Mouse (Mus musculus): ENCODE data around the gene Asb14. TPM values are rescaled to one million over a fixed set of nuclear protein-coding genes. Genes with fewer than 3 reads are reported as not detected.

The Asb14 gene
- 0.15 TPM in 1 of 2 replicates, not detected in the other for polyA plus RNA-seq (2015; fragmentation: Nextera tagmentation; extraction: Ambion mirVana)

DNA sequence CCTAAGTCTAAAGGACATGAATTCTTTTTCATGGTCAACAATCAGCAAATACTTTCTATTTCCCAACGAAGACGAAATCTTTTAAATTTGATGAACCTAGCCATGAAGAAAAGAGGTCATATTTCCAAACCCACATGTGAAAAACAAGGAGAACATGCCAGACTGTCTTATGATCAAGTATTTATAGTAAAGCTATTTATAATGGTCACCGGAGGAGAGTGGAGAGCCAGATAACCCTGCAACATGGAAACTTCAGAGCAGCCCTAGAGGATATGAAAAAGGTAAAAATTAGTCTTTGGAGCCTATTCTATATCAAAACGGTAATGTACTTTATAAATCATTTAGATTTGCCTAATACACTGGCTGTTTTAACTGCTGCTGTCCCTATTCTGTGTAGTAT lies at the start of gene Asb14:
Gene Asb14, plus strand, starts transcription at position 166 of the 400 bp plus-strand sequence.
- no peak within 1 kb of the TSS for H3K9ac ChIP-seq
- H3K36me3 ChIP-seq = no peaks in the 10 kb centered on the region
- no peak within 1 kb of the TSS for H3K4me2 ChIP-seq
- WGBS = 86% methylated on average over 4 of the region's 4 CpGs
- no peaks in the 10 kb centered on the region for H3K4me1 ChIP-seq
- no peaks in the 10 kb centered on the region for H3K27me3 ChIP-seq
- no peak within 1 kb of the TSS for H3K27ac ChIP-seq
- ATAC-seq (ENCODE audit: insufficient number of reproducible peaks, insufficient read depth, low FRiP score, low TSS enrichment, low read depth) = no peak
- H3K4me3 ChIP-seq = no peak within 1 kb of the TSS
- H3K9me3 ChIP-seq = no peaks in the 10 kb centered on the region

GRCm38 (mm10) chr14:26853053-26853452 lies 41.3 kb upstream of the Asb14 start:
- 75% methylated on average over 8 of the region's 8 CpGs for WGBS
- H3K4me3 ChIP-seq = no peak overlapping the region
- no peaks in the 10 kb centered on the region for H3K36me3 ChIP-seq
- H3K27ac ChIP-seq = no peak overlapping the region
- no peak overlapping the region for H3K9ac ChIP-seq
- no peak overlapping the region for H3K4me2 ChIP-seq
- no peak for ATAC-seq (ENCODE audit: insufficient number of reproducible peaks, insufficient read depth, low FRiP score, low TSS enrichment, low read depth)
- no peaks in the 10 kb centered on the region for H3K27me3 ChIP-seq
- H3K4me1 ChIP-seq = no peaks in the 10 kb centered on the region
- H3K9me3 ChIP-seq = no peaks in the 10 kb centered on the region

DNA sequence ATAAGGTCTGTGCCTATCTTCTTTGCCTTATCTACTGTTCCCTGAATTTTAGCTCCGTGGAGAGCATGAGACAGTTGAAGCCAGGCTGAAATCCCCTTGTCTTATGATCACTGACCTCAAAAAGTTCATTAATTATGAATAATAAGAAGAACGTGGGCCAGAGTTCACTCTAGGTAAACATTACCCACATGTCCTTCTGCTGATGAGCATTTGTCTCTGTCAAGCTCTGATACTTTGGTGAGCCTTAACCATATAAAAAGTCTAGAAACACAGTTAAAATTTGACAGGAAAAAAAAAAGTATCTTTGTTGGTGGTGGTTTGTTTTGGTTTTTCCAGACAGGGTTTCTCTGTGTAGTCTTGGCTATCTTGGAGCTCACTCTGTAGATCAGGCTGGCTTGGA lies 40.3 kb upstream of the Asb14 start:
- no peak for ATAC-seq (ENCODE audit: insufficient number of reproducible peaks, insufficient read depth, low FRiP score, low TSS enrichment, low read depth)
- H3K9ac ChIP-seq = no peak overlapping the region
- H3K4me1 ChIP-seq = no peaks in the 10 kb centered on the region
- H3K4me3 ChIP-seq = no peak overlapping the region
- no peak overlapping the region for H3K27ac ChIP-seq
- H3K9me3 ChIP-seq = no peaks in the 10 kb centered on the region
- H3K27me3 ChIP-seq = no peaks in the 10 kb centered on the region
- no peak overlapping the region for H3K4me2 ChIP-seq
- 84% methylated on average over 2 of the region's 2 CpGs for WGBS
- no peaks in the 10 kb centered on the region for H3K36me3 ChIP-seq

DNA sequence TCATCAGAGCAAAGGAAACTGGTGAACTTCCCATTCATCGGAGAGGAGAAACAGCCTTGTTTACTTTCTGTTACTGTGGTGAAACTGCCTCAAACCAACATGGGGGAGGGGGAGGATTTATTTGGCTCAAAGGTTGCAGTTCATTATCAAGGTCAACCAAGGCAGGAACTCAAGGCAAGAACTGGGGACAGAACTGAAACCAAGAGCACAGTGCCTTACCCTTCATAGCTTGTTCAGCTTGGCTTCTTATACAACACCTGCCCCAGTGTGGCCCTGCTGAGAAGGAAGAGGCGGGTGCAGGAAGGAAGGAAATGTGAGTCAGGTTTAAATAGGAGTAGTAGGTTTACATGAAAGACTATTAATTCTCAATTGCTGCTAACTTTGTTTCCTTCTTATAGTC lies 36.0 kb upstream of the Asb14 start:
- Histone ChIP-seq H3K4me1 (no peaks in the 10 kb centered on the region), H3K4me2 (no peak overlapping the region), H3K36me3 (no peaks in the 10 kb centered on the region), H3K9me3 (no peaks in the 10 kb centered on the region), H3K27ac (no peak overlapping the region), H3K4me3 (no peak overlapping the region), H3K27me3 (no peaks in the 10 kb centered on the region), H3K9ac (no peak overlapping the region)
- no peak for ATAC-seq (ENCODE audit: insufficient number of reproducible peaks, insufficient read depth, low FRiP score, low TSS enrichment, low read depth)
- WGBS = 79% methylated on average over 2 of the region's 2 CpGs

GRCm38 (mm10) chr14:26859024-26859423 lies 35.3 kb upstream of the Asb14 start:
- Histone ChIP-seq H3K4me1 (no peaks in the 10 kb centered on the region), H3K4me2 (no peak overlapping the region), H3K27me3 (no peaks in the 10 kb centered on the region), H3K27ac (no peak overlapping the region), H3K36me3 (no peaks in the 10 kb centered on the region), H3K9ac (no peak overlapping the region), H3K9me3 (no peaks in the 10 kb centered on the region), H3K4me3 (no peak overlapping the region)
- WGBS = 96% methylated on average over 3 of the region's 3 CpGs
- ATAC-seq (ENCODE audit: insufficient number of reproducible peaks, insufficient read depth, low FRiP score, low TSS enrichment, low read depth) = no peak

- 68% methylated on average over 9 of the region's 9 CpGs for WGBS
- H3K36me3 ChIP-seq = no peaks in the 10 kb centered on the region
- no peaks in the 10 kb centered on the region for H3K4me1 ChIP-seq
- H3K4me2 ChIP-seq = no peak overlapping the region
- H3K4me3 ChIP-seq = no peak overlapping the region
- H3K9me3 ChIP-seq = 0 out of 2 replicates have a peak, but pooled peaks cover 2% of the 10 kb centered on the region
- H3K9ac ChIP-seq = no peak overlapping the region
- ATAC-seq (ENCODE audit: insufficient number of reproducible peaks, insufficient read depth, low FRiP score, low TSS enrichment, low read depth) = no peak
- no peak overlapping the region for H3K27ac ChIP-seq
- H3K27me3 ChIP-seq = no peaks in the 10 kb centered on the region
Observed at GRCm38 (mm10) chr14:26867356-26867755, 27.0 kb upstream of the Asb14 start.

DNA sequence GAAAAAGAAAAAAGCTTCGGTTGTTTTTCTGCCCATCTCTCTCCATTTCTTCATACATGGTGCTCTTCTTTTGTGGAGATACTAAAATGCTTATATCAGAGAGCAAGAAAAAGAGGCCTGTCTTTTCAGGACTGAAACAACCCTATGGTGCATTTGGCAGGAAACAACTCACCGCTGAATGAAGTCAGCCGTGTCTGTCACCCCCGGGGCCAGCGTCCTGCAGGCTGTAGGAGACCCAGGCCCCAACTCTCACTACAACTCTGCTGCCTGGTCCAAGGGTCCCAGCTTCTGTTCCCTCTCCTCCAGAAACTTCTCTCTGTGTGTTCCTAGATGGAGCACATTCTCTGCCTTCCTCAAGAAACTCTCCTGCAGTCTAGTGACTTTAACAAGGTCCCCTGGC lies 26.1 kb upstream of the Asb14 start:
- H3K4me2 ChIP-seq = no peak overlapping the region
- H3K27me3 ChIP-seq = no peaks in the 10 kb centered on the region
- ATAC-seq (ENCODE audit: insufficient number of reproducible peaks, insufficient read depth, low FRiP score, low TSS enrichment, low read depth) = no peak
- H3K27ac ChIP-seq = no peak overlapping the region
- H3K4me1 ChIP-seq = no peaks in the 10 kb centered on the region
- 82% methylated on average over 5 of the region's 5 CpGs for WGBS
- H3K9ac ChIP-seq = no peak overlapping the region
- H3K4me3 ChIP-seq = no peak overlapping the region
- no peaks in the 10 kb centered on the region for H3K36me3 ChIP-seq
- H3K9me3 ChIP-seq = 0 out of 2 replicates have a peak, but pooled peaks cover 2% of the 10 kb centered on the region

DNA sequence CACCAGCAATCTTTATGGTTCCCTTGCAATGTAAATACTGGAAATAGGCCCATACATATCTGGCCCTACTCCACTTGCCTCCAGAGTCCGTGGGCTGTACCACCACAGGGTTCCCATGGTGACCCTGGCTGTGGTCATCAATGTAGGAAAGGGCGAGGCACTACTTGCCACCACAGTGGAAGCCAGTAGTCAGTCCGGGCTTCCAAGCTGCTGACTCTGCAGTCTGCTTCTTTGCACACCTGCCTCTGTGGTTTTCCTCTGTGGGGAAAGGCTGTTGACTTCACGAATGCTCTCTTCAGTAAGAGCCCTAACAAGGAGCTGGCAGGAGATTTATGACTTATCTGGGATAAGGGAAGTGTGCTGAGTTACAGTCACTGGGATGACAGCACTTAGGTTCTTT lies 15.6 kb upstream of the Asb14 start:
- Histone ChIP-seq H3K4me2 (no peak overlapping the region), H3K27me3 (no peaks in the 10 kb centered on the region), H3K9me3 (no peaks in the 10 kb centered on the region), H3K27ac (no peak overlapping the region), H3K4me1 (no peaks in the 10 kb centered on the region), H3K36me3 (no peaks in the 10 kb centered on the region), H3K9ac (no peak overlapping the region), H3K4me3 (no peak overlapping the region)
- no peak for ATAC-seq (ENCODE audit: insufficient number of reproducible peaks, insufficient read depth, low FRiP score, low TSS enrichment, low read depth)
- WGBS = 75% methylated on average over 4 of the region's 4 CpGs

DNA sequence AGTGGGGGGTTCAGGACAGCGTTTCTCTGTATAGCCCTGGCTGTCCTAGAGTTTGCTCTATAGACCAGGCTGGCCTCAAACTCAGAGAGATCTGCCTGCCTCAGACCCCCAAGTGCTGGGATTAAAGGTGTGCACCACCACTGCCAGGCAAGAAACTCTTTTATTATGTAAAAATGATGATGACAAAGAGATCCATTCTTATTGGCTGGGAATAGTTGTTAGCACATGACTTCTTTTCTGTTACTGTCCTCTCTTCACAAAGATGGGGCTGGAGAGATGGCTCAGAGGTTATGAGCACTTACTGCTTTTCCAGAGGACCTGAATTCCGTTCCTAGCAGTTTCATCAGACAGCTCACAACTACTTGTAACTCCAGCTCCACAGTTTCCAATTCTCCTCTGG lies 14.4 kb upstream of the Asb14 start:
- Histone ChIP-seq H3K9ac (no peak overlapping the region), H3K36me3 (no peaks in the 10 kb centered on the region), H3K4me1 (no peaks in the 10 kb centered on the region), H3K27me3 (no peaks in the 10 kb centered on the region), H3K9me3 (no peaks in the 10 kb centered on the region), H3K4me2 (no peak overlapping the region), H3K27ac (no peak overlapping the region), H3K4me3 (no peak overlapping the region)
- WGBS = 79% methylated on average over 2 of the region's 2 CpGs
- ATAC-seq (ENCODE audit: insufficient number of reproducible peaks, insufficient read depth, low FRiP score, low TSS enrichment, low read depth) = no peak

GRCm38 (mm10) chr14:26881700-26882099 lies 12.7 kb upstream of the Asb14 start:
- 87% methylated on average over 5 of the region's 5 CpGs for WGBS
- Histone ChIP-seq H3K9me3 (no peaks in the 10 kb centered on the region), H3K27ac (no peak overlapping the region), H3K4me3 (no peak overlapping the region), H3K9ac (no peak overlapping the region), H3K27me3 (no peaks in the 10 kb centered on the region), H3K4me1 (no peaks in the 10 kb centered on the region), H3K4me2 (no peak overlapping the region), H3K36me3 (no peaks in the 10 kb centered on the region)
- ATAC-seq (ENCODE audit: insufficient number of reproducible peaks, insufficient read depth, low FRiP score, low TSS enrichment, low read depth) = no peak

DNA sequence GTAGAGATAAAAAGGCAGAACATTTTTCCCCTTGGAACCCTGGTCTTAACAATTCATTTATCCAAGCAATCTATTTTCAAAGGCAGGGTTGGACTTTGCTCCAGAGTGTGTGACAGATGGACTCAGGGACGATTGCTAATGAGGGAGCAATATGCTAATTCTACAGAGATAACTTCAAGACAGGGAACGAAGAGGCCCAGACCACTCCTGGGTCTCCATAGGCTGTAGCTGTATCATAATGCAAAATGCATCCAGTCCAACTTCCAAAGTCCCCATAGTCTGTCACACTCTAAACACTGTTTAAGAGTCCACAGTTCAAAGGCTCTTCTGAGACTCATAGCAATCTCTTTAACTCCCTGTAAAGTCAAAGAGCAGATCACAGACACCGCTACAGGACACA lies 7.1 kb upstream of the Asb14 start:
- Histone ChIP-seq H3K27ac (no peak overlapping the region), H3K36me3 (no peaks in the 10 kb centered on the region), H3K9me3 (no peaks in the 10 kb centered on the region), H3K9ac (no peak overlapping the region), H3K4me3 (no peak overlapping the region), H3K27me3 (no peaks in the 10 kb centered on the region), H3K4me1 (no peaks in the 10 kb centered on the region), H3K4me2 (no peak overlapping the region)
- WGBS = 83% methylated on average over 3 of the region's 3 CpGs
- no peak for ATAC-seq (ENCODE audit: insufficient number of reproducible peaks, insufficient read depth, low FRiP score, low TSS enrichment, low read depth)

GRCm38 (mm10) chr14:26890777-26891176 lies 3.6 kb upstream of the Asb14 start:
- Histone ChIP-seq H3K27ac (no peak overlapping the region), H3K9me3 (no peaks in the 10 kb centered on the region), H3K9ac (no peak overlapping the region), H3K4me1 (no peaks in the 10 kb centered on the region), H3K4me2 (no peak overlapping the region), H3K4me3 (no peak overlapping the region), H3K36me3 (no peaks in the 10 kb centered on the region), H3K27me3 (no peaks in the 10 kb centered on the region)
- WGBS = 87% methylated on average over 3 of the region's 3 CpGs
- ATAC-seq (ENCODE audit: insufficient number of reproducible peaks, insufficient read depth, low FRiP score, low TSS enrichment, low read depth) = no peak

GRCm38 (mm10) chr14:26899490-26899889 lies 5.1 kb downstream of the Asb14 start:
- no peak overlapping the region for H3K4me3 ChIP-seq
- no peaks in the 10 kb centered on the region for H3K9me3 ChIP-seq
- no peak for ATAC-seq (ENCODE audit: insufficient number of reproducible peaks, insufficient read depth, low FRiP score, low TSS enrichment, low read depth)
- no peak overlapping the region for H3K4me2 ChIP-seq
- no peaks in the 10 kb centered on the region for H3K27me3 ChIP-seq
- WGBS = 79% methylated on average over 2 of the region's 2 CpGs
- no peaks in the 10 kb centered on the region for H3K4me1 ChIP-seq
- no peaks in the 10 kb centered on the region for H3K36me3 ChIP-seq
- H3K27ac ChIP-seq = no peak overlapping the region
- H3K9ac ChIP-seq = no peak overlapping the region
